Mouse (Mus musculus): ENCODE data around the gene Gm867. TPM values are rescaled to one million over a fixed set of nuclear protein-coding genes. Genes with fewer than 3 reads are reported as not detected.

Gene Gm867
- polyA plus RNA-seq, 1 experiment from 2014 or later: 0.53 TPM

GRCm38 (mm10) chr10:75932081-75932678 lies 8.3 kb downstream of the Gm867 start:
- WGBS: 1% methylated on average over 41 of the region's 44 CpGs
- Histone ChIP-seq H3K4me2 (ENCODE audit: low read length) (peak overlapping the region; percentile 95), H3K4me1 (ENCODE audit: control insufficient read depth, insufficient read depth, low read length) (peaks cover 34% of the 10 kb centered on the region), H3K27ac (replicated peaks; ENCODE audit: low read depth, low read length) (0 out of 2 replicates have a peak overlapping the region, but pooled peaks have one; percentile 45), H3K4me3 (replicated peaks; ENCODE audit: low read depth, low read length) (peak overlapping the region; percentile 50), H3K36me3 (ENCODE audit: control insufficient read depth, insufficient read depth, low read length) (0 out of 2 replicates have a peak, but pooled peaks cover 3% of the 10 kb centered on the region), H3K27me3 (ENCODE audit: control insufficient read depth, insufficient read depth, low read length) (peaks cover 14% of the 10 kb centered on the region), H3K9me3 (ENCODE audit: control insufficient read depth, low read length) (no peaks in the 10 kb centered on the region), H3K9ac (replicated peaks; ENCODE audit: low read length) (peak overlapping the region; percentile 79)
- ATAC-seq (ENCODE audit: low FRiP score, low TSS enrichment) (peak; percentile 65; the same call in 1 of the 2 replicates), DNase-seq (peak; percentile 75)

- no peak overlapping the region; the same call in 1 of the 2 replicates for H3K9ac ChIP-seq (replicated peaks; ENCODE audit: low read length)
- WGBS: 29% methylated on average over 7 of the region's 7 CpGs
- peaks cover 34% of the 10 kb centered on the region for H3K4me1 ChIP-seq (ENCODE audit: control insufficient read depth, insufficient read depth, low read length)
- peak overlapping the region; percentile 95 for H3K4me2 ChIP-seq (ENCODE audit: low read length)
- no peak for DNase-seq
- no peaks in the 10 kb centered on the region for H3K9me3 ChIP-seq (ENCODE audit: control insufficient read depth, low read length)
- H3K36me3 ChIP-seq (ENCODE audit: control insufficient read depth, insufficient read depth, low read length): peaks cover 9% of the 10 kb centered on the region; the same call in 1 of the 2 replicates
- H3K4me3 ChIP-seq (replicated peaks; ENCODE audit: low read depth, low read length): peak overlapping the region; percentile 50
- H3K27me3 ChIP-seq (ENCODE audit: control insufficient read depth, insufficient read depth, low read length): peaks cover 10% of the 10 kb centered on the region
- no peak for ATAC-seq (ENCODE audit: low FRiP score, low TSS enrichment)
- no peak overlapping the region for H3K27ac ChIP-seq (replicated peaks; ENCODE audit: low read depth, low read length)
Observed at GRCm38 (mm10) chr10:75931311-75931710, 9.2 kb downstream of the Gm867 start.

GRCm38 (mm10) chr10:75930304-75930703 lies 10.2 kb downstream of the Gm867 start:
- DNase-seq (peak; percentile 36), ATAC-seq (ENCODE audit: low FRiP score, low TSS enrichment) (no peak)
- WGBS: 23% methylated on average over 6 of the region's 6 CpGs
- H3K27me3 ChIP-seq (ENCODE audit: control insufficient read depth, insufficient read depth, low read length): peaks cover 4% of the 10 kb centered on the region; the same call in 1 of the 2 replicates
- no peaks in the 10 kb centered on the region for H3K9me3 ChIP-seq (ENCODE audit: control insufficient read depth, low read length)
- H3K36me3 ChIP-seq (ENCODE audit: control insufficient read depth, insufficient read depth, low read length): peaks cover 16% of the 10 kb centered on the region; the same call in 1 of the 2 replicates
- H3K4me3 ChIP-seq (replicated peaks; ENCODE audit: low read depth, low read length): no peak overlapping the region
- no peak overlapping the region for H3K4me2 ChIP-seq (ENCODE audit: low read length)
- no peak overlapping the region for H3K9ac ChIP-seq (replicated peaks; ENCODE audit: low read length)
- no peak overlapping the region for H3K27ac ChIP-seq (replicated peaks; ENCODE audit: low read depth, low read length)
- peaks cover 24% of the 10 kb centered on the region for H3K4me1 ChIP-seq (ENCODE audit: control insufficient read depth, insufficient read depth, low read length)

- Histone ChIP-seq H3K27me3 (ENCODE audit: control insufficient read depth, insufficient read depth, low read length) (no peaks in the 10 kb centered on the region), H3K36me3 (ENCODE audit: control insufficient read depth, insufficient read depth, low read length) (peaks cover 16% of the 10 kb centered on the region; the same call in 1 of the 2 replicates), H3K9me3 (ENCODE audit: control insufficient read depth, low read length) (no peaks in the 10 kb centered on the region), H3K4me3 (replicated peaks; ENCODE audit: low read depth, low read length) (no peak overlapping the region), H3K4me2 (ENCODE audit: low read length) (no peak overlapping the region), H3K9ac (replicated peaks; ENCODE audit: low read length) (no peak overlapping the region), H3K27ac (replicated peaks; ENCODE audit: low read depth, low read length) (no peak overlapping the region), H3K4me1 (ENCODE audit: control insufficient read depth, insufficient read depth, low read length) (peaks cover 18% of the 10 kb centered on the region)
- DNase-seq (no peak), ATAC-seq (ENCODE audit: low FRiP score, low TSS enrichment) (no peak)
- WGBS: 72% methylated on average over 13 of the region's 13 CpGs
Observed at GRCm38 (mm10) chr10:75926396-75926795, 14.1 kb downstream of the Gm867 start.

- WGBS: 64% methylated on average over 2 of the region's 2 CpGs
- H3K9ac ChIP-seq (replicated peaks; ENCODE audit: low read length): no peak overlapping the region
- DNase-seq: no peak
- no peaks in the 10 kb centered on the region for H3K27me3 ChIP-seq (ENCODE audit: control insufficient read depth, insufficient read depth, low read length)
- ATAC-seq (ENCODE audit: low FRiP score, low TSS enrichment): no peak
- peaks cover 22% of the 10 kb centered on the region for H3K4me1 ChIP-seq (ENCODE audit: control insufficient read depth, insufficient read depth, low read length)
- H3K4me3 ChIP-seq (replicated peaks; ENCODE audit: low read depth, low read length): no peak overlapping the region
- peaks cover 16% of the 10 kb centered on the region for H3K36me3 ChIP-seq (ENCODE audit: control insufficient read depth, insufficient read depth, low read length)
- H3K27ac ChIP-seq (replicated peaks; ENCODE audit: low read depth, low read length): no peak overlapping the region
- H3K4me2 ChIP-seq (ENCODE audit: low read length): no peak overlapping the region
- no peaks in the 10 kb centered on the region for H3K9me3 ChIP-seq (ENCODE audit: control insufficient read depth, low read length)
Observed at GRCm38 (mm10) chr10:75924324-75924723, 16.1 kb downstream of the Gm867 start.

GRCm38 (mm10) chr10:75921726-75922560 lies 18.5 kb downstream of the Gm867 start:
- Histone ChIP-seq H3K27ac (replicated peaks; ENCODE audit: low read depth, low read length) (peak overlapping the region; percentile 98), H3K4me2 (ENCODE audit: low read length) (peak overlapping the region; percentile 81), H3K27me3 (ENCODE audit: control insufficient read depth, insufficient read depth, low read length) (no peaks in the 10 kb centered on the region), H3K9me3 (ENCODE audit: control insufficient read depth, low read length) (no peaks in the 10 kb centered on the region), H3K9ac (replicated peaks; ENCODE audit: low read length) (peak overlapping the region; percentile 98), H3K4me1 (ENCODE audit: control insufficient read depth, insufficient read depth, low read length) (peaks cover 35% of the 10 kb centered on the region), H3K4me3 (replicated peaks; ENCODE audit: low read depth, low read length) (peak overlapping the region; percentile 91), H3K36me3 (ENCODE audit: control insufficient read depth, insufficient read depth, low read length) (peaks cover 21% of the 10 kb centered on the region)
- DNase-seq (peak; percentile 62), ATAC-seq (ENCODE audit: low FRiP score, low TSS enrichment) (peak; percentile 49)
- WGBS: 4% methylated on average over 22 of the region's 22 CpGs

GRCm38 (mm10) chr10:75921026-75921725 lies 19.3 kb downstream of the Gm867 start, which contains the start of gene Smarcb1:
TSS of gene Smarcb1 (minus strand) at chr10:75921617.
- peak within 1 kb of the TSS; percentile 91 for H3K4me3 ChIP-seq (replicated peaks; ENCODE audit: low read depth, low read length)
- H3K4me1 ChIP-seq (ENCODE audit: control insufficient read depth, insufficient read depth, low read length): peaks cover 35% of the 10 kb centered on the region
- H3K4me2 ChIP-seq (ENCODE audit: low read length): peak within 1 kb of the TSS; percentile 81
- peak; percentile 100 for DNase-seq
- H3K9me3 ChIP-seq (ENCODE audit: control insufficient read depth, low read length): no peaks in the 10 kb centered on the region
- no peaks in the 10 kb centered on the region for H3K27me3 ChIP-seq (ENCODE audit: control insufficient read depth, insufficient read depth, low read length)
- WGBS: under 1% methylated on average over 76 of the region's 76 CpGs
- H3K27ac ChIP-seq (replicated peaks; ENCODE audit: low read depth, low read length): peak within 1 kb of the TSS; percentile 98
- peaks cover 22% of the 10 kb centered on the region for H3K36me3 ChIP-seq (ENCODE audit: control insufficient read depth, insufficient read depth, low read length)
- peak within 1 kb of the TSS; percentile 98 for H3K9ac ChIP-seq (replicated peaks; ENCODE audit: low read length)
- peak; percentile 91 for ATAC-seq (ENCODE audit: low FRiP score, low TSS enrichment)

GRCm38 (mm10) chr10:75919026-75919425 lies 21.4 kb downstream of the Gm867 start:
- 90% methylated on average over 5 of the region's 5 CpGs for WGBS
- no peak for DNase-seq
- H3K4me2 ChIP-seq (ENCODE audit: low read length): peak overlapping the region; percentile 28; the same call in 1 of the 2 replicates
- no peaks in the 10 kb centered on the region for H3K9me3 ChIP-seq (ENCODE audit: control insufficient read depth, low read length)
- no peak for ATAC-seq (ENCODE audit: low FRiP score, low TSS enrichment)
- no peak overlapping the region for H3K27ac ChIP-seq (replicated peaks; ENCODE audit: low read depth, low read length)
- no peak overlapping the region for H3K9ac ChIP-seq (replicated peaks; ENCODE audit: low read length)
- H3K4me1 ChIP-seq (ENCODE audit: control insufficient read depth, insufficient read depth, low read length): peaks cover 35% of the 10 kb centered on the region
- no peaks in the 10 kb centered on the region for H3K27me3 ChIP-seq (ENCODE audit: control insufficient read depth, insufficient read depth, low read length)
- H3K4me3 ChIP-seq (replicated peaks; ENCODE audit: low read depth, low read length): no peak overlapping the region
- peaks cover 38% of the 10 kb centered on the region for H3K36me3 ChIP-seq (ENCODE audit: control insufficient read depth, insufficient read depth, low read length)
